Mouse (Mus musculus): ENCODE results near the gene Mif4gd.
A peak's percentile ranks its signal among the peaks of the same experiment; 100 is the strongest.

GRCm38 (mm10) chr11:115631505-115631890 is 18.7 kb upstream of the Mif4gd start:
- TF ChIP-seq CTCF (IDR thresholded peaks at IDR 0.05) = peak; percentile 86
- TF ChIP-seq POLR2A (IDR thresholded peaks at IDR 0.05; ENCODE audit: insufficient read depth, low read depth, low read length) = no peak
- TF ChIP-seq EP300 (IDR thresholded peaks at IDR 0.05; ENCODE audit: insufficient read depth, low read depth, low read length) = no peak
